ENCODE assay signal across 8 mouse cellular contexts in genomic region chr7:27258205-27258899, GRCm38 (mm10). TPM values are rescaled to one million over a fixed set of nuclear protein-coding genes. Genes with fewer than 3 reads are reported as not detected.
A peak's percentile ranks its signal among the peaks of the same experiment; 100 is the strongest.
DNase-seq lines count a peak whose midpoint lies in the region; ATAC-seq and TF ChIP-seq lines count a peak whose summit lies in the region.

TSS of gene Numbl (plus strand) at chr7:27258433.

- H3K4me3 ChIP-seq in CH12.LX (replicated peaks in 1 of 3; ENCODE audit: low read depth in 2 of 3, low read length in 2 of 3, poor library complexity in 1 of 3): peak within 1 kb of the TSS; percentile 51 to 69 (median 58)
- H3K4me3 ChIP-seq in forebrain, embryonic 12.5 days (replicated peaks): peak within 1 kb of the TSS; percentile 92
- H3K4me3 ChIP-seq in heart, postnatal 0 days (ENCODE audit: low read depth, low read length): peak within 1 kb of the TSS; percentile 87
- H3K4me3 ChIP-seq in liver, embryonic 16.5 days (ENCODE audit: low read depth, low read length): peak within 1 kb of the TSS; percentile 72
- peak within 1 kb of the TSS; percentile 75 for H3K4me3 ChIP-seq in neural tube, embryonic 13.5 days
- H3K4me3 ChIP-seq in testis, adult 2 months (ENCODE audit: control insufficient read depth, low read depth, low read length): peak within 1 kb of the TSS; percentile 77

- peak within 1 kb of the TSS; percentile 20; the same call in 1 of the 2 replicates for H3K27ac ChIP-seq in CH12.LX (ENCODE audit: insufficient read depth, low read depth)
- peak within 1 kb of the TSS; percentile 95 for H3K27ac ChIP-seq in forebrain, embryonic 12.5 days
- peak within 1 kb of the TSS; percentile 80 for H3K27ac ChIP-seq in heart, postnatal 0 days (ENCODE audit: low read depth)
- H3K27ac ChIP-seq in liver, embryonic 16.5 days (ENCODE audit: low read length): peak within 1 kb of the TSS; percentile 60
- H3K27ac ChIP-seq in neural tube, embryonic 13.5 days (replicated peaks): peak within 1 kb of the TSS; percentile 96
- H3K27ac ChIP-seq in testis, adult 2 months (ENCODE audit: control insufficient read depth, insufficient read depth, low read depth, low read length): peak within 1 kb of the TSS; percentile 88

- H3K9me3 ChIP-seq in CH12.LX (replicated peaks; ENCODE audit: low read length): peaks cover 6% of the 10 kb centered on the region
- H3K9me3 ChIP-seq in forebrain, embryonic 12.5 days: no peaks in the 10 kb centered on the region
- no peaks in the 10 kb centered on the region for H3K9me3 ChIP-seq in heart, postnatal 0 days (replicated peaks; ENCODE audit: control insufficient read depth, low read length)
- no peaks in the 10 kb centered on the region for H3K9me3 ChIP-seq in liver, embryonic 16.5 days (replicated peaks; ENCODE audit: control insufficient read depth, low read length)
- H3K9me3 ChIP-seq in neural tube, embryonic 13.5 days: no peaks in the 10 kb centered on the region

- in situ Hi-C loops in CH12.LX (cut with MboI; ENCODE audit: low pct_ligation_motif_present, low pct_unique_long_range_greater_than_20kb, low sequenced_read_pairs): no loop called here

- peaks cover 8 to 49% of the 10 kb centered on the region in 2 experiments for H3K36me3 ChIP-seq in CH12.LX (replicated peaks in 1 of 2; ENCODE audit: control insufficient read depth in 1 of 2, insufficient read depth in 1 of 2, low read length in 1 of 2)
- H3K36me3 ChIP-seq in forebrain, embryonic 12.5 days (replicated peaks): peaks cover 20% of the 10 kb centered on the region
- 0 out of 2 replicates have a peak, but pooled peaks cover 5% of the 10 kb centered on the region for H3K36me3 ChIP-seq in heart, postnatal 0 days (replicated peaks; ENCODE audit: control insufficient read depth, insufficient read depth, low read length)
- no peaks in the 10 kb centered on the region for H3K36me3 ChIP-seq in liver, embryonic 16.5 days (ENCODE audit: control insufficient read depth, insufficient read depth)
- peaks cover 31% of the 10 kb centered on the region for H3K36me3 ChIP-seq in neural tube, embryonic 13.5 days
- no peaks in the 10 kb centered on the region for H3K36me3 ChIP-seq in testis, adult 2 months (ENCODE audit: control insufficient read depth, insufficient read depth, low read length)

- no peak for TF ChIP-seq CTCF in CH12.LX (conservative IDR thresholded peaks at IDR 0.05 in 1 of 2, IDR thresholded peaks at IDR 0.05 in 1 of 2; ENCODE audit: low read depth in 2 of 2, low read length in 2 of 2)
- no peak for TF ChIP-seq CTCF in heart, postnatal 0 days (IDR thresholded peaks at IDR 0.05; ENCODE audit: low read depth)
- TF ChIP-seq CTCF in testis, adult 2 months (IDR thresholded peaks at IDR 0.05; ENCODE audit: control insufficient read depth, insufficient read depth, insufficient replicate concordance, low read depth, low read length): no peak

- DNase-seq in CH12.LX (ENCODE audit: extremely low read depth): peak; percentile 94
- DNase-seq in c-Kit-positive CD71-positive TER-119-negative erythroid progenitor cells, embryonic 14.5 days (ENCODE audit: low read depth): peak; percentile 90
- DNase-seq in heart, postnatal 0 days (ENCODE audit: low spot score): peak; percentile 84
- peak; percentile 99 for DNase-seq in kidney, postnatal 4 days

- TF ChIP-seq POLR2A in CH12.LX (IDR thresholded peaks at IDR 0.05; ENCODE audit: low read depth, low read length): peak; percentile 53; the same call in 1 of the 2 replicates
- no peak for TF ChIP-seq POLR2A in testis, adult 2 months (IDR thresholded peaks at IDR 0.05; ENCODE audit: control insufficient read depth, low read depth, low read length)

- under 1% methylated on average over 44 of the region's 47 CpGs for WGBS in forebrain, embryonic 12.5 days
- WGBS in heart, postnatal 0 days: 1% methylated on average over 46 of the region's 47 CpGs
- under 1% methylated on average over 41 of the region's 47 CpGs for WGBS in liver, embryonic 16.5 days (ENCODE audit: insufficient replicate concordance)
- 0% methylated on average over 33 of the region's 47 CpGs for WGBS in neural tube, embryonic 13.5 days

- peak; percentile 84 for ATAC-seq in forebrain, embryonic 12.5 days (ENCODE audit: low FRiP score)
- ATAC-seq in heart, postnatal 0 days (ENCODE audit: insufficient read depth, low read depth): peak; percentile 86
- ATAC-seq in liver, embryonic 16.5 days (ENCODE audit: low read depth): peak; percentile 89
- peak; percentile 78 for ATAC-seq in neural tube, embryonic 13.5 days (ENCODE audit: low read depth)

- no peaks in the 10 kb centered on the region for H3K27me3 ChIP-seq in CH12.LX (replicated peaks)
- no peaks in the 10 kb centered on the region for H3K27me3 ChIP-seq in forebrain, embryonic 12.5 days
- no peaks in the 10 kb centered on the region for H3K27me3 ChIP-seq in heart, postnatal 0 days (ENCODE audit: control insufficient read depth, insufficient read depth, low read length)
- H3K27me3 ChIP-seq in liver, embryonic 16.5 days (ENCODE audit: control insufficient read depth, insufficient read depth, low read depth, low read length): peaks cover 4% of the 10 kb centered on the region; the same call in 1 of the 2 replicates
- no peaks in the 10 kb centered on the region for H3K27me3 ChIP-seq in neural tube, embryonic 13.5 days
- no peaks in the 10 kb centered on the region for H3K27me3 ChIP-seq in testis, adult 2 months (ENCODE audit: control insufficient read depth, insufficient read depth, low read length)

- peaks cover 5 to 21% of the 10 kb centered on the region in 2 experiments for H3K4me1 ChIP-seq in CH12.LX (ENCODE audit: control insufficient read depth in 1 of 2, insufficient read depth in 2 of 2)
- peaks cover 56% of the 10 kb centered on the region for H3K4me1 ChIP-seq in forebrain, embryonic 12.5 days
- H3K4me1 ChIP-seq in heart, postnatal 0 days (ENCODE audit: control insufficient read depth, insufficient read depth): peaks cover 15% of the 10 kb centered on the region; the same call in 1 of the 2 replicates
- H3K4me1 ChIP-seq in liver, embryonic 16.5 days (ENCODE audit: control insufficient read depth, low read depth, low read length): peaks cover 27% of the 10 kb centered on the region
- H3K4me1 ChIP-seq in neural tube, embryonic 13.5 days (replicated peaks): peaks cover 55% of the 10 kb centered on the region
- H3K4me1 ChIP-seq in testis, adult 2 months (ENCODE audit: control insufficient read depth, insufficient read depth, low read length): peaks cover 22% of the 10 kb centered on the region

- H3K9ac ChIP-seq in CH12.LX (ENCODE audit: insufficient read depth, low read depth): peak within 1 kb of the TSS; percentile 81
- peak within 1 kb of the TSS; percentile 97 for H3K9ac ChIP-seq in forebrain, embryonic 12.5 days
- peak within 1 kb of the TSS; percentile 89 for H3K9ac ChIP-seq in heart, postnatal 0 days (replicated peaks; ENCODE audit: low read depth, low read length)
- H3K9ac ChIP-seq in liver, embryonic 16.5 days (ENCODE audit: low read depth, low read length): peak within 1 kb of the TSS; percentile 73
- H3K9ac ChIP-seq in neural tube, embryonic 13.5 days: peak within 1 kb of the TSS; percentile 97

- no peak for TF ChIP-seq RAD21 in CH12.LX (IDR thresholded peaks at IDR 0.05; ENCODE audit: low read depth, low read length)

- no peaks in the 10 kb centered on the region for H3K79me2 ChIP-seq in CH12.LX (replicated peaks; ENCODE audit: control insufficient read depth, extremely low read depth, insufficient read depth, poor library complexity, severe bottlenecking)

- peak within 1 kb of the TSS; percentile 90 for H3K4me2 ChIP-seq in CH12.LX (ENCODE audit: insufficient read depth, low read depth, poor library complexity, severe bottlenecking)
- peak within 1 kb of the TSS; percentile 80 for H3K4me2 ChIP-seq in forebrain, embryonic 12.5 days
- peak within 1 kb of the TSS; percentile 88 for H3K4me2 ChIP-seq in heart, postnatal 0 days (ENCODE audit: low read depth, low read length)
- H3K4me2 ChIP-seq in liver, embryonic 16.5 days (ENCODE audit: low read depth, low read length): peak within 1 kb of the TSS; percentile 99
- H3K4me2 ChIP-seq in neural tube, embryonic 13.5 days: peak within 1 kb of the TSS; percentile 93

- TF ChIP-seq EP300 in CH12.LX (IDR thresholded peaks at IDR 0.05; ENCODE audit: low read length): no peak
- 0 out of 2 replicates have a peak, but pooled peaks have one; percentile 69 for TF ChIP-seq EP300 in heart, postnatal 0 days (IDR thresholded peaks at IDR 0.05; ENCODE audit: low read depth)

- dilution Hi-C loops in CH12.LX (cut with MboI; ENCODE audit: extremely low pct_ligation_motif_present, extremely low pct_unique_long_range_greater_than_20kb, low sequenced_read_pairs): no loop called here

TF ChIP-seq in CH12.LX, 34 proteins besides CTCF, POLR2A, EP300 and RAD21:
- TF ChIP-seq HCFC1 (IDR thresholded peaks at IDR 0.05; ENCODE audit: low read depth, low read length) (peak; percentile 26; the same call in 1 of the 2 replicates), BHLHE40 (IDR thresholded peaks at IDR 0.05; ENCODE audit: low read depth, low read length) (no peak), MAFK (IDR thresholded peaks at IDR 0.05; ENCODE audit: insufficient replicate concordance, low read length) (peak; percentile 48; the same call in 1 of the 2 replicates), ZC3H11A (IDR thresholded peaks at IDR 0.05; ENCODE audit: low read depth, low read length) (no peak), ELF1 (IDR thresholded peaks at IDR 0.05; ENCODE audit: low read depth, low read length) (peak; percentile 31; the same call in 1 of the 2 replicates), CHD2 (IDR thresholded peaks at IDR 0.05; ENCODE audit: low read length) (no peak)

RNA-seq across cellular contexts. Expression of gene Numbl, which starts in this region (rescaled TPM):
- total RNA-seq in CH12.LX (2012; rRNA removed) (1.5 and 2.3 TPM in 2 replicates), CH12.LX (2014; rRNA removed) (0.68 and 0.81 TPM in 2 replicates)
- polyA plus RNA-seq in CH12.LX (2012; ENCODE audit: insufficient read length, low read depth): 2.7 and 2.9 TPM in 2 replicates
- polyA plus RNA-seq in forebrain, embryonic 12.5 days (2016; fragmentation: Nextera tagmentation; extraction: Ambion mirVana): 40.6 and 41.8 TPM in 2 replicates
- total RNA-seq in heart, postnatal 0 days (2014; rRNA removed; ENCODE audit: low replicate concordance): 15.9 and 23.5 TPM in 2 replicates
- 5.6 and 6.2 TPM in 2 replicates for polyA plus RNA-seq in heart, postnatal 0 days (2015; fragmentation: Nextera tagmentation; extraction: Ambion mirVana)
- polyA plus RNA-seq in liver, embryonic 16.5 days (2015; fragmentation: Nextera tagmentation; extraction: Ambion mirVana): 1.2 and 1.9 TPM in 2 replicates
- polyA plus RNA-seq in neural tube, embryonic 13.5 days (2015; fragmentation: Nextera tagmentation; extraction: Ambion mirVana): 52.8 and 55.3 TPM in 2 replicates
- 5.9 and 7.8 TPM in 2 replicates for polyA plus RNA-seq in testis, adult 2 months (2012; rRNA removed)

Comparison
In these comparisons a context has a peak if more than half of its experiments do, and no peak if none do; other contexts are left out.
1. Peak in every context shown above with its lines: DNase-seq, ATAC-seq, H3K4me3 ChIP-seq and H3K27ac ChIP-seq.
2. H3K27ac ChIP-seq: peak in every context shown above with its lines; median percentile 96 in neural tube, embryonic 13.5 days; 95 in forebrain, embryonic 12.5 days; 88 in testis, adult 2 months; 80 in heart, postnatal 0 days; 60 in liver, embryonic 16.5 days; 20 in CH12.LX.